Mouse (Mus musculus): Measurements from ENCODE around the gene Cnr2.

DNA sequence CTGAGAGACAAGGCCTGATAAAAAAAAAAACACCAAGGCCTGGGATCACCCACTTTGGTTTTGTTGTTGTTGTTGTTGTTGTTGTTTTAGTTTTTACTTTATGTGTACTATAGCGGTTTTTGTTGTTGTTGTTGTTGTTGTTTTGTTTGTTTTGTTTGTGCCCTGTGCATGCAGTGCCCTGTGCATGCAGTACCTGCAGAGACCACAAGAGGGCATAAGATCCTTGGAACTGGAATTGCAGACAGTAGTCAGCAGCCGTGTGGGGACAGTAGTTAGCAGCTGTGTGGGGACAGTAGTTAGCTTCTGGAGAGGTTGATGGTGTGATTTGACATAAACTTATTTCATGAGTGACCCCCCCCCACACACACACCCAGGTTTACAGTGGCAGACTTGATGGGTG is 59.0 kb downstream of the Cnr2 start:
- peak; percentile 89; the same call in 1 of the 2 replicates for TF ChIP-seq CTCF (IDR thresholded peaks at IDR 0.05; ENCODE audit: control insufficient read depth, insufficient read depth, insufficient replicate concordance, low read depth, low read length)
- TF ChIP-seq POLR2A (IDR thresholded peaks at IDR 0.05; ENCODE audit: control insufficient read depth, low read depth, low read length) = no peak
